Mouse (Mus musculus): Measurements from ENCODE around the gene Gemin2.
"Not testable (repeated sequence)": the region's sequence is repeated elsewhere in the genome, so short reads cannot be mapped to it uniquely, and the experiment has no call there.

Gemin2 gene

DNA sequence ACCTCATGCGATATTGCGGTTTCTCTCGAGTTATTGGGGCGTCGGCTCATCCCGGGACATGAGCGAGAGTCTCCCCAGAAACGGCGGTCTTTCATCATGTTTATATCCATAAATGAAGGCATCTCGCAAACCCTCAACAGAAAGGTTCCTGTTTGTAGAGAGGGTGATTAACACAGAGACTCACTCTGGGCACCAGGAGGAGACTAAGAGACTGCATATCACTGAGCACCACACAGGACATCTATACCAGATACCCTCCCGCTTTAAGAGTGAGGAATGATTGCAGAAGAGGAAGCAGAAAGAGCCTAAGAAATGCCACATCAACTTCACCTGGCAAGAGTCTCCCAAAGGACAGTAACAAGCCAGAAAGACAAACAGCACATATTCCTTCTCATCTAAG, 43.0 kb downstream of the Gemin2 start:
- DNase-seq (ENCODE audit: extremely low read depth, low read depth), result peak; percentile 93

DNA sequence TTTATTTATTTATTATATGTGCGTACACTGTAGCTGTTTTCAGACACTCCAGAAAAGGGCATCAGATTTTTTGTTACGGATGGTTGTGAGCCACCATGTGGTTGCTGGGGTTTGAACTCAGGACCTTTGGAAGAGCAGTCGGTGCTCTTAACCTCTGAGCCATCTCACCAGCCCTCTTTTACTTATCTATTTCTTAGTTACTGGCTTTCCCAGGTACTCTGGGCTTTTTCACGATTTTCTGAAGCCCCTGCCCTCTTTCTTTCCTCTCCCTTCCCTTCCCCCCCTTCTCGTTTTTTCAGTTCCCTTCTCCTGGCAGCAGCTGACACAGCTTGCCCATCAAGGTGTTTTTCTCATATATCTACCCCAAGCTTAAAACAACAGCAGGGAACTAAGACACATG, 45.0 kb downstream of the Gemin2 start:
- DNase-seq (ENCODE audit: extremely low read depth, low read depth), result not testable (repeated sequence)

GRCm38 (mm10) chr12:59060322-59060721, 47.1 kb downstream of the Gemin2 start:
- DNase-seq (ENCODE audit: extremely low read depth, low read depth), result peak; percentile 39

DNA sequence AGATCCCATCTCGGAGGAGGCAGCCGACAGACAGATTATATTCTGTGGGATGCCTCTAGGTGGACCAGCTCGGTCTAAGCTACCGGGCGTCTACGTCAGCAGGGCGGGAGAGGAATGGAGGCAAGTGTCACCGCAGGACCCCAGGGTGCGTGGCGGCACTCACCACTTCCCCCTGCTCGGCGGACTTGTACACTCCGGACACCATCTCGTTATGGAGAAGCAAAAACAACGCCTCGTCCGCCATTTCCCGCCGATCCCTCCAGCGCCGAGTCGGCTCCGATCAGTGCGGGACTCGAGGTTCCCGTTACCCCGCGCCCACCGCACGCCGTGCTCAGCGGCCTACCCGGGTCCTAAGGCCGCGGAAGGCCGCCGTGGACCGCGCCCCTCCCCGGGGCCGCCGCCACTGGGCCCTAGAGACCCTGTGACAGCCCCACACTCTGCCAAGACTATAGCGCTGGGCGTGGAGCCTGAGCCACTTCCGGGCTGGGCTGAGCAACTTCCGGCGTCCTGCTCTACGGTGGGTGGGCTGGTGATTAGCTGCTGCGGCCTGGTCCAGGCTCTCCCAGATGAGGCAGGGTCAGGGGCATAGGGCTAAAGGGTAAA, 47.9 kb downstream of the Gemin2 start, which contains the start of gene Trappc6b:
TSS of gene Trappc6b (minus strand) at position 480 of the 603 bp plus-strand sequence.
- DNase-seq (ENCODE audit: extremely low read depth, low read depth), result peak; percentile 55

DNA sequence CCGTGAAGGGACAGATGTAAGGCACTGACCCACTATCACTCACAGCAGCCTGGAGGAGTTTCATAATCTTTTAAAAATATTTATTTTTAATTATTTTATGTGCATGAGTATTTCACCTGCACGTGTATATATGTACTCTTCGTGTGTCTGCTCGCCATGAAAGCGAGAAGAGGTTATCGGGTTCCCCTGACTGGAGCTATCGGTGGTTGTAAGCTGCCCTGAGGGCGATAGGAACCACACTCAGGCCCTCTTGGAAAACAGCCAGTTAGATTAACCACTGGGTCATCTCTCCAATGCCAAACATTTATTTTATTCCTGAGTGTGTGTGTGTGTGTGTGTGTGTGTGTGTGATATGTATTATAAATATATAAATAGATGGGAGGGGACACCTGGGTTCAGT, 51.6 kb downstream of the Gemin2 start:
- DNase-seq (ENCODE audit: extremely low read depth, low read depth), result no peak

DNA sequence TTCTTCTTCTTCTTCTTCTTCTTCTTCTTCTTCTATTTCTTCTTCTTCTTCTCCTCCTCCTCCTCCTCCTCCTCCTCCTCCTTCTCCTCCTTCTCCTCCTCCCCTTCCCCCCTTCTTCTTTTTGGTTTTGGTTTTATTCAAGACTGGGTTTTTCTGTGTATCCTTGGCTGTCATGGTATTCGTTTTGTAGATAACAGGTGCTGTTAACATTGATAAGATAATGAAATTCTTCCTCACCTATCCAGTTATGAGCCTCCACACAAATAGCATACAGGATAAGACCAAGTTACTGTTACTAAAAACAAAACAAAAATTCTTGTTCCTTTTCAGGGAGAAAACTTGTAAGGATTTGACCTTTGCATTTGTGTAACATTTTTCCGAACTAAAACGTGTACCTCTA, 52.6 kb downstream of the Gemin2 start:
- DNase-seq (ENCODE audit: extremely low read depth, low read depth), result no peak

- peak; percentile 95 for DNase-seq (ENCODE audit: extremely low read depth, low read depth)
Observed at GRCm38 (mm10) chr12:59066448-59067077, 53.4 kb downstream of the Gemin2 start, which contains the start of gene Pnn. Pnn (plus strand) TSS chr12:59066884.

DNA sequence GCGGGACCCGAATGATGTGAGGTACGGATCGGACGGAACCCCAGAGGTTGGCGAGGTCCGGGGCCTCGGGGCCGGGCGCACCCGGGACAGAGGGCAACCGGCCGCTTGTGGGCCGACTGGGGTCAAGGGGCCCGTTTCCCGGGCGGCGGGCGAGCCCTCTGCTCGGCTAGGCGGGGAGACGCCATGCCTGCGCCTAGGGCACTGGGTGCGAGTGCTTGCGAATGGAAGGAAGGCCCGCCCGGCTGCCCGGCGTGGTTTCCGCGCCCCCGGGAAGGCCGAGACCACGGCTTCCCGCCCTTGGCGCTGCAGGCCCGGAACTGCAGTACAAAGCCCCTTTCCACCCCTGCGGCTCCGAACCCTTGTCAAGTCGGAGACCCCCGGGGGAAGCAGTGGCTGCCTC, 53.9 kb downstream of the Gemin2 start:
- no peak for DNase-seq (ENCODE audit: extremely low read depth, low read depth)

GRCm38 (mm10) chr12:59068791-59069190, 55.6 kb downstream of the Gemin2 start:
- no peak for DNase-seq (ENCODE audit: extremely low read depth, low read depth)

- DNase-seq (ENCODE audit: extremely low read depth, low read depth), result no peak
Observed at GRCm38 (mm10) chr12:59072286-59072685, 59.1 kb downstream of the Gemin2 start.

GRCm38 (mm10) chr12:59074052-59074451, 60.9 kb downstream of the Gemin2 start:
- no peak for DNase-seq (ENCODE audit: extremely low read depth, low read depth)

GRCm38 (mm10) chr12:59076996-59077395, 63.8 kb downstream of the Gemin2 start:
- no peak for DNase-seq (ENCODE audit: extremely low read depth, low read depth)

- DNase-seq (ENCODE audit: extremely low read depth, low read depth), result no peak
Observed at GRCm38 (mm10) chr12:59077883-59078282, 64.7 kb downstream of the Gemin2 start.

Data from MEL-GATA-1-ER (cell line).